Mouse (Mus musculus) heart, postnatal 14 days (tissue): ENCODE measurements around the gene Mageb3. TPM values are rescaled to one million over a fixed set of nuclear protein-coding genes. Genes with fewer than 3 reads are reported as not detected.
"Not testable (repeated sequence)": the region's sequence is repeated elsewhere in the genome, so short reads cannot be mapped to it uniquely, and the experiment has no call there.

ENCODE experiments used
- DNase-seq, 2 experiments: peaks; one replicate each; pipeline ENCODE4 v3.0.0; 2021 to 2022
- intact Hi-C: fragments of 180-260 bp; cut with DNase I; formaldehyde crosslinking; loops from one replicate; pipeline ENCODE4 v1.15.1; 2025
- long read RNA-seq, 2 experiments: library from polyadenylated mRNA; stranded (forward); transcript quantifications; one replicate each; pipeline ENCODE4 v2.0.0; 2021
- total RNA-seq, 2 experiments: library from RNA; stranded (reverse); gene quantifications; 2 replicates each; pipeline ENCODE4 v1.2.3; 2021

Gene Mageb3
- under 1 TPM in 1 of 2 experiments, not detected in 1; 0.10 TPM for total RNA-seq
- long read RNA-seq, experiment 1: 0 reads
- long read RNA-seq, experiment 2: 0 reads

GRCm38 (mm10) chr2:121955765-121956223, at the start of gene Mageb3, which contains the start of gene Ctdspl2:
Gene Mageb3 (minus strand): TSS chr2:121956092.
Gene Ctdspl2 (plus strand): TSS chr2:121956001.
- DNase-seq: peak; percentile 98 to 99
- intact Hi-C loops: loop anchor here (5.0 to 10.0 kb wide), 2 partner anchors 72 to 501 kb away; partner anchors contain the start of genes Eif3j1, Hypk and Serinc4

DNA sequence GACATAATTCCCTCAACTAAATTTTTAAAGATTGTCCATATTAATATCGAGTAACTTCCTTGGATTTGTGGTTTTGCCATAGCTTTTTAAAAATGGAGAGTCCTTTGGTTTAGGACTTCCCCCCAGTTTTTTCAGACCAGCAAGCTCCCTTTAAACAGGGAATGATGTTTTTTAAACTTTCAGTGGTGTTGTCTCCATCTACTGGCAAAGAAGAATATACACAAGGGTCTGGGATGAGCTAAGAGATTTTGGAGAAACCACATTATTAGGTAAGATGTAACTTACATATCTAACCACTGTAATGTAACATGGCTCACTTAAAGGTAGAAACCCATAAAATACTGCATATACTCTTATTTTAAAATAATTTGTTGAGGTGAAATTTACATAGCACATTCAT, 39.8 kb upstream of the Mageb3 start:
- DNase-seq: no peak
- intact Hi-C loops: loop anchor here (10.0 kb wide), 1 partner anchor 421 kb away; no protein-coding TSS in a partner anchor

GRCm38 (mm10) chr2:121957216-121957792, 1.4 kb upstream of the Mageb3 start:
- no peak for DNase-seq
- intact Hi-C loops: loop anchor here (5.0 to 10.0 kb wide), 2 partner anchors 70 to 503 kb away; partner anchors contain the start of genes Eif3j1, Hypk and Serinc4

DNA sequence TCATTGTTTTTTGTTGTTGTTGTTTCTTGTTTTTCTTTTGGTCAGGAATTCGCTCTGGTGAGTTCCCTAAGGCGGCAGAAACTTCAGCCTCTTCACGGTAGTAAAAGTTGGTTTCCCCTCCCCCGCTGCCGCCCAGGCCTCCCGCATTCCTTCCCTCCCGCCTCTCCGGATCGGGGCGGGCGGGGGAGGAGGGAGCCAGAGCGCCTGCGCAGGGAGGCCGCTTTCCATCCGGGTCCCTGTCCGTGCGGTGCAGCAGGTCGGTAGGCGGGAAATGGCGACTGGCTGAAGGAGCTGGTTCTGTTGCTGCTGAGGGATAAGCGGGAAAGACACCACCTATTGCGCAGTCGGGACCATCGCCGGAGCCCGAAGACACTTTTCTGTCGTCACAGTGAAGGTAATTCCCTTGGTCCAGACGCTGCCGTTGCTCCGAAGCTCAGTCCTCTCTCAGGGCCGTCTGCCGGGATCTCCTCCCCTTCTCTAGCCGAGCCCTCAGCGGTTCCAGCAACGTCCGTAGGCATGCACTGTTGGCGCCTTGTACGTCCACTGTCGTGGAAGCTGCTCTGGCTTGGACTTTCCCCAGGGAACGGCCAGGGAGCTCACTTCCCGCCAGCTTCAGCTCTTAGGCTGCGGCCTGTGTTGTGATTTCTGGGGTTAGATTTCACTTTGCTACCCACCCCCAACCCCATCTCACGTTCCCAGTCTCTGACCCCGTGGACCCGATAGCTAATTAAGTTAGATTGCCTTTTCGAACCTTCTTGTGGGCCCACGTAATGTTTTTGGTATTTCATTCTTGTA, 529 bp upstream of the Mageb3 start:
- intact Hi-C loops: loop anchor here (5.0 to 10.0 kb wide), 2 partner anchors 71 to 502 kb away; partner anchors contain the start of genes Eif3j1, Hypk and Serinc4
- DNase-seq: peak; percentile 96

DNA sequence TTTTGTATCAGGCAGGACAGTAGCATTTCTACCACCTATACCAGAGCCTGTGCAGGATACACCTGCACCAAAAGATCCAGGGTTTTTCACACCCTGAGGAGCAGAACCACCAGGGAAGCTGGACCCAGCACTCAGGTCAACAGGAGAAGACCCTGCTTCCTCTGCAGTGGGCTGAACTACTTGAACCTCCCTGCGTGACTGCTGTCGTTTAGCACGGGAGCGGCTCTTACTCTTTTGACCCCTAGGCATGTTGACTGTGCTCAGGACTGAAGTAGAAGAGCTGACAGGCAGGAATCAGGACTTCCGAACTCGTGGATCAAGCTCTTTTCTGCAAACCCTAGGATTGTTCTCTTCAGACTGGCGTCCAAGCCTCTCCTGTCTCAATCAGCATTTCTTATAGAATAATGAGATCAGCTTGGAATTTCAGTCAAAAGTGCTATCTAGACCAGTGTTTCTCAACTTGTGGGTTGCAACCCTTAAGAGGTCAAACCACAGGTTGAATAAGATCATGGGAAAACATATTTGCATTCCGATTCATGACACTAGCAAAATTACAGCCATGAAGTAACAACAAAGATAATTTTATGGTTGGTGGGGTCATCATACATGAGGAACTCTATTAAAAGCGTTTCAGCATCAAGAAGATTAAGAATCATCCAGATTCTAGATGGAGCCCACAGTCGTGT, 778 bp downstream of the Mageb3 start:
- intact Hi-C loops: loop anchor here (5.0 to 10.0 kb wide), 2 partner anchors 72 to 500 kb away; partner anchors contain the start of genes Eif3j1, Hypk and Serinc4
- DNase-seq: no peak

GRCm38 (mm10) chr2:121943364-121943763, 12.5 kb downstream of the Mageb3 start:
- intact Hi-C loops: no loop called here
- DNase-seq: no peak

DNA sequence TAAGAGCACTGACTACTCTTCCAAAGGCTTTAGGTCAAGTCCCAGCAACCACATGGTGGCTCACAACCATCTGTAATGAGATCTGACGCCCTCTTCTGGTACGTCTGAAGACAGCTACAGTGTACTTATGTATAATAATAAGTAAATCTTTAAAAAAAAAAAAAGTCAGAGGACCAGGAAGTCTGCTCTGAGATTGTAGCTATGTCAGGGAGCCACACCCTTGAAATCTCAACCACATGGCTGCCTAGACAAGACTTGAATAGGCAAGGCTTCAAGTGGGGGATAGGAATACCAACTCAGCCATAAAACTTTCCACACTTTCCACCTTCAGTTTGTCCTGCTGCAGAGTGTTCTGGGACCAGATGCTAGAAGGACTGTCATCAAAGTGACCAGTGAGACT, 18.3 kb downstream of the Mageb3 start:
- intact Hi-C loops, DNase-seq: not testable (repeated sequence)

GRCm38 (mm10) chr2:121916047-121916970, 39.6 kb downstream of the Mageb3 start:
- DNase-seq: no peak
- intact Hi-C loops: no loop called here

DNA sequence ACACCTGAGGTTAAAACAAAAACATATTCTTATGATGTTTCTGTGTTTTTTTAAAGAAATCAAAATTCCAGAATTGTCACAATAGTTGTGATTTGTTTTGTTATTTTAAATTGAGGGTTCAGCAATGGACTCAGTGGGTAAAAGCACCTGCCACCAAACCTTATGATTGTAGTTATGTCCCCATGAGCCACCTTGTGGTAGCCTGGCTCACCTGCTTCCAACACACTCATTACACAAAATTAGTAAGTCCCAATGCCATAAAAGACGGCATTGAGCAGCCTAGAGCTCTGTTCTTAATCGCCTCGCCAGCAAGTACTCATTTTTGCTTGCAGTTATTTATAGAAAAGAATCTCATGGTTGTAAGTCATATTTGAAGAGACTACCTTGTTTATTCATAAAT, 45.9 kb downstream of the Mageb3 start:
- DNase-seq: no peak
- intact Hi-C loops: no loop called here

Other genes starting within 250 kb of the Mageb3 start
- gene Frmd5, start 149.0 kb downstream of the Mageb3 start, total RNA-seq: 100 to 1,000 TPM; 202 to 231 TPM
- gene Casc4, start 89.1 kb downstream of the Mageb3 start, total RNA-seq: 10 to 100 TPM; 12.7 to 13.7 TPM
- 10 to 100 TPM; 19.4 to 22.3 TPM for gene Ctdspl2, start 91 bp downstream of the Mageb3 start, total RNA-seq
- gene Eif3j1, start 72.5 kb upstream of the Mageb3 start, total RNA-seq: 10 to 100 TPM; 19.3 to 20.3 TPM
- gene Spg11, start 162.3 kb upstream of the Mageb3 start, total RNA-seq: 10 to 100 TPM in 1 of 2 experiments, 1 to 10 TPM in 1; 9.8 to 11.4 TPM
- 100 to 1,000 TPM; 116 to 127 TPM for gene B2m, start 191.6 kb upstream of the Mageb3 start, total RNA-seq
- gene Trim69, start 204.6 kb upstream of the Mageb3 start, total RNA-seq: not detected
- gene Patl2, start 230.1 kb upstream of the Mageb3 start, total RNA-seq: not detected
- not detected for gene Terb2, start 230.2 kb upstream of the Mageb3 start, total RNA-seq